Mouse (Mus musculus): ENCODE data around the gene Gabpb2.
A peak's percentile ranks its signal among the peaks of the same experiment; 100 is the strongest.
"Not testable (repeated sequence)": the region's sequence is repeated elsewhere in the genome, so short reads cannot be mapped to it uniquely, and the experiment has no call there.

The Gabpb2 gene

DNA sequence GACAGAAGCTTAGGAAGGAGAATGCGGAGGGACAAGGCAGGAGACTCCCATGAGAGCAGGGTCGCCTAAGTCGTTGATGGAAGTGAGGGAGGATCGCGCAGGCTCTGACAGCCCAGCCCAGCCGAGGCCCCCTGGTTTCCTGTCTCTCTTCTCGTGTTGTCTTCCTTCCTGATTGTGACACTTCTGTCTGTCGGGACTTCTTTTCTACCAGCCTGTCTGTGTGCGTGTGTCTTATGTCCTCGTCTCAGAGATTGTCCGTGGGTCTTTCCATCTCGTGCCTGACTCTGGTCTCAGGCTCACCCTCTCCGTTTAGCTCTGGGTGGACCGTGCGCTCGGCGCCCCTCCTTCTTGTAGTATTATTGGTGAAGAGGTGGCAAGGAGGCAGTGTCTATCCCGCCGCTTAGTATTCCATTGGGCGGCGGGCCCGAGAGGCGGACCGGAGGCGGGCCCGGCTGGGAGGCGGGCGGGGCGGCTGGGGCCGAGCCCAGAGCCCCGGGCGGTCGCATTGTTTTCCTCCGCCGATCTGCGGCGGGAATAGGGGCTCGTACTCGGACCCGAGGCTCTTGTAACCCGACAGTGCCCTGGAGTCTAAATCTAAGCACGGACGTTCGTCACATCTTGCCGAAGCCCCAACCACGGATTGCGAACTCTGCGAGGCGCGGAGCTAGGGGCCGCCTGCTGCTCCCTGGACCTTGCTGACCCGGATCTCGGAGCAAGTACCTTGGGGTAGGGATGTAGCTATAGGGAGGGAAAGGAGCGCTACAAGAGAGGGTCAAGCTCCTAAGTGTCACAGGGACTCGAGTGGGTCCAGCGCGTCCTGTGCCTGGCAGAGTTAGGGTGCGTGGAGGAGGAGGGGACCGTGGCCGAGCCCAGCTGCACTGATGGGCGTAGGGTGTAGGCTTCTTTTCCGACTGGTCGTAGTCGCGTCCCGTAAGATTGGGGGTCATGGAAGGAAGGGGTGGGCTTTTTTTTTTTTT lies 57.4 kb downstream of the Gabpb2 start, which contains the start of gene Sema6c:
Gene Sema6c (plus strand): TSS at position 471 of the 977 bp plus-strand sequence.
- DNase-seq (ENCODE audit: low spot score in 2 of 2) = peak; percentile 78 to 84

DNA sequence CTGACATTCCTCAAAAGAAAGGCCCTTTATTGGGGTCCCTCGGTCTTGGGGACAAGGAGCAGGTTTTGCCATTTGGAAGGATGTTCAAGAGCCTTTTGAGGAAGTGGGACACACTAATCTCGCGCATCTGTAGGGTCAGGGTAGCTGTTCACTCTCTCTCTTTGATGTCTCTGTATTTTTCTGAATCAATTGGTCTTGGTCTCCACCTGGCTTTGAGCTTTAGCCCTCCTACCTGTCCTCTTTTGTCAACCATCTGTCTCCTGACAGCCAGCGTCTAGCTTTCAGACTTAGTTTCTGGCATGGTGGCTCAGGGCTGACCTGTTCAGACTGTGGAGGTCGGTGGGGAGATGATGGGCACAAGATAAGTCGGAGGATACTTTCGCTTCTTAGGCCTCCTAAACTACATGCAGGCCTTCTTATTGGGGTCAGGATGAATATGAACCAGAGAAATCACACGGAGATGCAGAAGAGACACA lies 58.2 kb downstream of the Gabpb2 start:
- DNase-seq (ENCODE audit: low spot score in 2 of 2) = no peak

DNA sequence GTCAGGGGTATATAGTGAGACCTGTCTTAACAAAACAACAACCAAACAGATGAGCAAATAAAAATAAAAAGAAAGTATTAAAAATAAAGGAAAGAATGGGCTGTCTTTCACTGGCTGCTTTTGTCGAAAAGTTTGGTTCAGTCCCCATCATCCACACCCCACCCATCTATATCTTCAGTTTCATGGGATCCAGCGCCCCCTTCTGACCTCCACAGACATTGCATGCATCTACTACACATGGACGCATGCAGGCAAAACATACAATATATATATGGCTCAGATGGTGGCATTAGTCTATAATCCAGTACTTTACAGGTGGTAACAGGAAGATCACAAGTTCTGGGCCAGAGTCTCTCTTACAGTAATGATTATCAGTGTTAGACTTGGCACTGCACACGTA lies 63.8 kb downstream of the Gabpb2 start:
- no peak for DNase-seq (ENCODE audit: low spot score in 2 of 2)

DNA sequence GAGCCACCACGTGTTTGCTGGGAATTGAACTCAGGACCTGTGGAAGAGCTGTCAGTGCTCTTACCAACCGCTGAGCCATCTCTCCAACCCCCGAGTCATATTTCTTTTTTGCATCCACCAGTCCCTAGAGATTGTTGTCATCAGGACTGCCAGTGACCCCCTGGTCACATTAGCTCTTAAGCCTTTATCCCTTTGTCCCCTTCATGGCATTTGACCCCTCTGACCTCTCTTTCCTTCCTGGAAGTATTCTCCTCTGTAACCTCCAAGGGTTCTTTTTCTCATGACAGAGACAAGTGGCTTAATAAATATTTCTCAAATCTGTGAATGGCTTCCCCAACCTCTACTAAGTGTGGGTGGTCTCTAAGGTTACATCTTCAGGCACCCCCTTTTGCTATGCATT lies 69.8 kb downstream of the Gabpb2 start:
- no peak for DNase-seq (ENCODE audit: low spot score in 2 of 2)

DNA sequence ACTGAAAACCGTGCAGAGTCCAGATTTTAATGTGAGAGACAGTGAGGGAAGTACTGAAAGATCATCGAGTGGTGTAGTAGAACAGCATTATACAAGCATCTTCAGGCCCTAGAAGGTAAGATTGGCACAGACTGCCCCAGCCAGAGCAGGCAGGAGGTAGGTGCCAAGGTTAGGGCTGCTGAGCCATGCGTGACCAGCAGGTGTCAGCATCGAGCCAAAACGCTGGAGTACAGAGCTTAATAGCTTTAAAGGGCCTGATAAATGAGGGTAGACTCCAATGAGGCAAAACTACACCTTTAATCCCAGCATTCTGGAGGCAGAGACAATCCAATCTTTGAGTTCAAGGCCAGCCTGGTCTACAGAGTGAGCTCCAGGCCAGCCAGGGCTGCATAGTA lies 75.1 kb downstream of the Gabpb2 start:
- peak; percentile 56 to 70 for DNase-seq (ENCODE audit: low spot score in 2 of 2)

DNA sequence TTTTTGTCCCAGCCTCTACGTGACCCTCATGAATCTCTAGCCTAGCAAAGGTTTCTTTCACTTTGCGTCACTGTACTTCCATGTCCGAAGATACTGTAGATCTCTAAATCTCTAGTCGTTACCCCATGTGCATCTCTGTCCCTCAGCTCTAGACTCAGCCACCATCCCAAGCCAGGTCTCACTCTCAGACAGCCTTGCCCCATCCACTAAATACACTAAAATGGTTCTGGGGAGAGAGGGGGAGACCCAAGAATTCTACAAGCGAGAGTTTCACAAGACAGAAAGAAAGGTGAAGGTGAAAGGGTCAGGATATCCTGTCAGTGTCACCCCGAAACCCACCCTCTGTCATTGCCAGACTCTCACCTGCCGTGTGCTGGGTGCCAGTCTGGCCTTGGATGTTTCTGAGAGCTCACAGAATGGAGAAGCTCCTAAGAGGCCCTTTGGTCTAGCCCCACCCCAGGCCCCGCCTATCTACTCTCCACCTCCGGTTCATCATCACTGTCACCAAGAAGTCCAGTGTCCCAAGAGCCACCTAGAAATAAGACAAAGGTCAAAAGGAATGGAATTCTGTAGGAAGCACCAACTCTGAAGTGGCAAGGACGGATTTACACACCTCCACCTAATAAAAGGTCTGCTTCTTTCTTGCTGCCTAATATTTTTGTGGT lies 75.6 kb downstream of the Gabpb2 start, which contains the start of gene Tnfaip8l2:
Gene Tnfaip8l2 (minus strand): TSS at position 409 of the 665 bp plus-strand sequence.
- no peak for DNase-seq (ENCODE audit: low spot score in 2 of 2)

DNA sequence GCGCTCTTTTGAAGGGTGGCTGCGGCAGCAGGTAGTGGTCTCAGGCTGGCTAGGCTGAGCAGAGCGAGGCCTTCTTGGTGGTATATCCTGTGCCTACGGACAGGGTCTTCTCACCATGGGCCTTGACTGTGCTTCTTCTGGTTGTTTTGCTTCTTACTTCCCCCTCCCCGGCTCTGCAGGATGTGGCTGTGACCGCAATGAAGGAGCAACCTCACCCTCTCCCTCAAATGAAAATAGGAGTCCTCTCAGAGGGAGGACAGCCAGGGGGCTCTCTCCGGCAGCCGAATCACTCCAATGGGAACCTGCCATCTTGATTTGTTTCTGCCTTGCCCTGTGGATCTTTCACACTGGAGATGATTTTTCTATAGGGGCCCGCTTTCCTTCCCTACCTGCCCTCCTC lies 76.2 kb downstream of the Gabpb2 start:
- DNase-seq (ENCODE audit: low spot score in 2 of 2) = no peak

DNA sequence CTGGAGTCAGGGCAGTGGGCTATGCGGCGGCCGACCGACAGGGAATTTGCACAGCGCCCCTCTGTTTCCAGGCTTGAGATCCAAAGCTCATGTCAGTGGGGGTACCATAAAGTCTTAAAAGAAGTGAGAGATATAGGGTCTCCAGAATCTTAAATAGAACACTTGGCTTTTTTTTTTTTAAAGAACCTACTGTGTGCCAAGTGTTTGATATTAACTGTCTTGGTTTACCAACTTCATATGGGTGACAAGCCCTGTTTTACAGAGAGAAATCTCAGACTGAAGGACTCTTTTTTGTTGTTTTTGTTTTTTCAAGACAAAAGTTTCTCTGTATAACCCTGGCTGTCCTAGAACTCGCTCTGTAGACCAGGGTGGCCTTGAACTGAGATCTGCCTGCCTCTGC lies 76.9 kb downstream of the Gabpb2 start:
- no peak for DNase-seq (ENCODE audit: low spot score in 2 of 2)

DNA sequence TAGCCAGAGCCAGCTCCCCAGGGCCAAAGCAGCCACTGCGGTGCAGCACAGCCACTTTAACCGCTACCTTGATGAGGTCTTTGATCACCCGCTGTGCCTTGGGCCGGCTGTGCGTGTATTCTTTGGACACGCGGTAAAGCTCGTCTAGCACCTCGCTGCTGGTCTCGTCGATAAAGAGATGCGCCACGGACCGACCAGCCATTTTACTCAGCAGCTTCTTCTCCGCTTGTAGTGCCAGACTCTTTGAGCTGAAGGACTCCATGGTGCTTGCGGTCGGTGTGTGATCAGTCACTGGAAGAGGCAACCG lies 77.5 kb downstream of the Gabpb2 start:
- DNase-seq (ENCODE audit: low spot score in 2 of 2) = no peak

DNA sequence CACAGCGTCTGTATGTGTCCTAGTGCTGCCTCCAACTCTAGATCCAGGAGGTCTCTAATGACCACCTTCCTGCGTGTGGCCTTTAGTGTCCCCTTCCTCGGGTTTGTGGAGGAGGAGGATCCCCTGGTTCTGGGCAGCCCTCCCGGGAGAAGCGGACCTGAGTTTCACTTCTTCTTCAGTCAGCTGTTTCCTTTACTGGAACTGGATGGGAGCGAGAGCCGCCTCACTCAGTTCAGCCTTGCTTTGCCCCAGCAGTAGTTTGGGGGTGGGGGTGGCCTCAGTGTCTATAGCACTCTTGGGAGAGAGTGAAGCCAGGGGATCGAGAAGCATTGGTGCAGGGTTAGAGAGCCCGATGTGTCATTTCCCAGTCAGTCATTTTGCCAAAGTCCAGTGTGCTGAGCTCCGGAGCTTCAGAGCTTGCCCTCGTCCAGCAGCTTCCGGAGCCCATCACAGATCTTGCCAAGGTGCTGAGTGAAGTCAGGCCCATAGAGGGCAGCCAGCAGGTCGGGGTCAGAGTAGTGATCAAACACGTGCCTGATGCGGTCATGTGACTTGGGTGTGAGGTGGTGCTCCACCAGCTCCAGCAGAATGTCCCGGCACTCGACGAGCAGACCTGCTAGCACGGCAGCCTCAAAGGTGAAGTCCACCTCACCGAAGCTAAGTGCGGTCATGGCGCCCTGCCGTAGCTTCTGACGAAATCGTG lies 78.0 kb downstream of the Gabpb2 start:
- no peak for DNase-seq (ENCODE audit: low spot score in 2 of 2)

DNA sequence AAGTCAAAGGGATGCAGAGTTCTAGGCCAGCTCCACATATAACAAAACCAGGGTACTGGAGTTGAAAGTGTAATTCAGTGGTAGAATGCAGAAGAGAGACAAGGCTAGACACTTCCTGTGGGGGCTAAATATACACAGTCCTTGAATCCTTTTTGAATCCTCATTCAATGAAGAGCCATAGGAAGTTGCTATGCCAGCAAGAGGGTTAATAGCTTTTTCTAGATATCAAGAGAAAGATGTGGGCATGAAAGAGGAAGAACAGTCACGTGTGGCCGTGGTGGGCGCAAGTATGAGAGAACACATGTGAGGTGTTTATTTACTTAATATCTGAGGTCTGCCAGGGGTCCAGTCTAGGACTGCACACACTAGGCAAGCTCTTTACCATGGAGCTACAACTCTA lies 81.4 kb downstream of the Gabpb2 start:
- no peak for DNase-seq (ENCODE audit: low spot score in 2 of 2)

DNA sequence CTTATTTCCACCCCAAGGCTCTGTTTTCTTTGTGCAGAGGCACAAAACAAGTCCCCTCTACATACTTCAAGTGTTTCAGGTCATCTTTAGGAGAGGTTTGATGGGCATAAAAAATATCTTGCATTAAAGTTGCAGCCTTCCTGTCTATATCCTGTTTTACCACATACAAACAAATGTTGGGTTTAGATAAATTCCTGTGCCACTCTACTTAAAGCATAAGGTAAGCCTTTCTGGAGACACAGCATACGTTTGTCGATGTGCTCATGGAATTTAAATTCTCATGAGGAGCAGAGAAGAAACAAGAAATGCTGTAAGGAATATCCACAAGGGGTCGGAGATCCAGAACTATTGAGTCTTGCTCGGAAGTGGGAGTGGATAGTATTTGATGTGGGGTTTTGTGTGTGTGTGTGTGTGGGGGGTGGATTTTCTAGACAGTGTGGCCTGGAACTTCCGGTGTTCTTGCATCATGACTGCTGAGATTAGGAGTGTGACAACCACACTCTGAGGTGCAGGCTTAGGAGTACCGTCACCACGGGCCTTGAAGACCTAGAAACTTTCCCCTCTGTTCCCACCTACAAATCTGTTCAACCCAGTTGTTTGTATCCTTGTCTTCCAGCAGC lies 82.2 kb downstream of the Gabpb2 start:
- no peak for DNase-seq (ENCODE audit: low spot score in 2 of 2)

DNA sequence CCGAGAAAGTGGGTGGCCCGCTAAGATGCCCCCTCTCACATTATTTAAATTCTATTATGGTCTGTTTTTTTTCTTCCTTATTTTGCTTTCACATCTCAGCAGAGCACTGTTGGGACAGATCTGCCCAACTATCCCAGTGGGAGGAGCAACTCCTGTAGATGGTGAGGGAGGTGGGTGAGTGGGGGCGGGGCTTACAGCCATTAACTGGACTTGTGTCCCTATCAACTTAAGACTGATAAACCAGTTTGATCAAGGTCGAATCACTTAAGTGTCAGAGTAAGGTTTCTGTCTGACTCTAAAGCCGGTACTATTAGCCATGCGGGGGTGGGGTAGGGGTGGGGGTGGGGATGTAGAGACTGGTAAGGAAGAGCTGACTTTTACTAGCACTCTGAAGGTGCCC lies 82.7 kb downstream of the Gabpb2 start:
- DNase-seq (ENCODE audit: low spot score in 2 of 2) = peak in 1 of 2 experiments; percentile 46

DNA sequence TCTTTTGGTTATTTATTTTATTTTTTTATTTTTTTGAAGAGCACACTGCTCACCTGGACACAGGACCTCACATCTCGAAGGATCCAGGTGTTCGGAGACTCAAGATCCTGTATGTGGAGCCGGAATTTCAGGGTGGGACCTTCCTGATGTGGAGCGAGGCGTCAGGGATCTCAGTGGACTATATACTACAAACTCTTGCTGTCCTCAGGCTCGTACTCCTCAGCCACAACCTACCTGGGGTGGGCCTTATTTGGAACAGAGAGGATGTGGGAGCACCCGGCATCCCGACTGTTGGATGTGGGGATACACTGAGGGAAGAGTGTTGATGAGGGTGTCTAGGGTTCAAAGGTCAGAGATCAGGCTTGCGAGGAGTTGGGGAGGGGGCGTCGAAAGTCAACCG lies 83.6 kb downstream of the Gabpb2 start:
- not testable (repeated sequence) for DNase-seq (ENCODE audit: low spot score in 2 of 2)

DNA sequence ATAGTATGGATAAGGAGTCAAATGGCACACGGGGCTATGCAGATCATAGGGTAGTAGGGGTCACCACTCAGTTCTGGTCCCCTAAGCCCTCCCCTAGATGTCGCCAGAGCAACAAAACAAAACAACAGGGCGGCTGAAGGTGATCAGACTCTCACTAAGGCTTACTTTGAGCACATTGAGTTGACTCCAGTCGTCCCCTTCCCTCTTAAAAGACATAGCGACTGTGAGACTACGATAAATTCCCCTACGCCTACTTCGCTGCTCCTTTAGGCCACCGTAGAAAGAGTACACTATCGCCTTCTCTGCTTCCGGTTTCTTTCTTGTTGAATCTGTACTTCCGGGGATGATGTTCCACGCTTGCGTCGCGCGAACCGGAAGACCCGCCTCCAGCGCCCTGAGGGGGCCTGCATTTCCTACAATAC lies 84.0 kb downstream of the Gabpb2 start, which contains the start of the genes Scnm1 and Lysmd1:
Gene Scnm1 (minus strand): TSS at position 332 of the 422 bp plus-strand sequence.
Gene Lysmd1 (plus strand): TSS at position 409 of the 422 bp plus-strand sequence.
- DNase-seq (ENCODE audit: low spot score in 2 of 2) = peak; percentile 92 to 93

DNA sequence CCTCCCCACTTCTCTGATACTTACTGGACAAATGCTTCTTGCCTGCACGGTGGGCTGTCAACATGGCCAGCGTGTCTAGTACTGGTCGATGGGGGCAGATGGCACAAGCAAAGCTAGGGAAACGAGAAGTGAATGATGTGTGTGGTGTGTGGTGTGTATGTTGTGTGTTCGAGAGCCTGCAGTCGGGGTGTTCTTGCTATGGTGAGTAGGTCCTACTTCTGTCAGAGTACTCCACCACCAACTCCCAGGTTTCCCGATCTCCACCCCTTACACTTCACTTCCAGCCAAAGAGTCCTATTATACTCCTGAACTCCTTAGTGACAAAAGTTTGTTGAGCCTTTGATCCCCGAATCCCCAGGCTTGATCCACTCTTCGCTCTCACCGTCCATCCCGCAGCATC lies 84.5 kb downstream of the Gabpb2 start:
- no peak for DNase-seq (ENCODE audit: low spot score in 2 of 2)

DNA sequence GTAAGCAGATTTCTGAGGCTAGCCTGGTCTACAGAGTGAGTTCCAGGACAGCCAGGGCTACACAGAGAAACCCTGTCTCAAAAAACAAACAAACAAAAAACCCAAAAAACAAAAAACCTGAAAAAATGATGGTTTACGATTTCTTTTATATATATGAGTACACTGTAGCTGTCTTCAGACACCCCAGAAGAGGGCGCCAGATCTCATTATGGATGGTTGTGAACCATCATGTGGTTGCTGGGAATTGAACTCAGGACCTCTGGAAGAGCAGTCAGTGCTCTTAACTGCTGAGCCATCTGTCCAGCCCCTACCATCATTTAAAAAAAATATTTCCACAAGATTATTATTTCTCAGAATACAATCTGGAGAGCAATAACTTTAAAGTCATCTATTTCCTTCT lies 85.3 kb downstream of the Gabpb2 start:
- DNase-seq (ENCODE audit: low spot score in 2 of 2) = not testable (repeated sequence)

All from right cerebral cortex, postnatal 36 days (tissue).